Mouse (Mus musculus) midbrain, embryonic 15.5 days (tissue): ENCODE results near the gene Hnrnpd. TPM values are rescaled to one million over a fixed set of nuclear protein-coding genes. Genes with fewer than 3 reads are reported as not detected.

Experiments
- ATAC-seq: fragments of 200-750 bp; cut with Nextera tagmentation; replicated peaks from 2 replicates; pipeline ENCODE4 v1.8.0; 2017; ENCODE audit warnings: moderate TSS enrichment
- H3K27ac ChIP-seq: fragments of 300-500 bp; sonication (generic); 2 replicates; pipeline ENCODE4 v1.5.1; 2015; ENCODE audit warnings: mild to moderate bottlenecking, inconsistent platforms
- H3K27me3 ChIP-seq: fragments of 300-500 bp; sonication (generic); replicated peaks from 2 replicates; pipeline ENCODE4 v1.6.1; 2015; ENCODE audit warnings: inconsistent platforms
- H3K36me3 ChIP-seq: fragments of 300-500 bp; sonication (generic); replicated peaks from 2 replicates; pipeline ENCODE4 v1.6.1; 2015; ENCODE audit warnings: inconsistent platforms
- H3K4me1 ChIP-seq: fragments of 300-500 bp; sonication (generic); 2 replicates; pipeline ENCODE4 v1.6.1; 2015; ENCODE audit warnings: inconsistent platforms
- H3K4me2 ChIP-seq: fragments of 300-500 bp; sonication (generic); 2 replicates; pipeline ENCODE4 v1.6.1; 2015; ENCODE audit warnings: inconsistent platforms, mild to moderate bottlenecking, moderate library complexity
- H3K4me3 ChIP-seq: fragments of 300-500 bp; sonication (generic); 2 replicates; pipeline ENCODE4 v1.5.1; 2015; ENCODE audit warnings: mild to moderate bottlenecking, inconsistent platforms
- H3K9ac ChIP-seq: fragments of 300-500 bp; sonication (generic); 2 replicates; pipeline ENCODE4 v1.6.1; 2015; ENCODE audit warnings: mild to moderate bottlenecking, inconsistent platforms
- H3K9me3 ChIP-seq: fragments of 300-500 bp; sonication (generic); 2 replicates; pipeline ENCODE4 v1.6.1; 2016; ENCODE audit warnings: inconsistent platforms
- WGBS: fragments of 180-500 bp; shearing (Covaris S2); methylation state at CpG from one replicate; pipeline ENCODE4 v1.1.7; 2015; ENCODE audit warnings: mixed read lengths; 5-methylcytosine and 5-hydroxymethylcytosine counted together
- polyA plus RNA-seq: library from polyadenylated mRNA; unstranded; fragments of >200 nt; fragmentation: Nextera tagmentation; extraction: Ambion mirVana; gene quantifications from 2 replicates; pipeline ENCODE4 v1.2.1, GENCODE M21; 2015

Gene Hnrnpd
- polyA plus RNA-seq, 1 experiment from 2014 or later, result 156 TPM

GRCm38 (mm10) chr5:99994680-99995079 is 15.9 kb upstream of the Hnrnpd start:
- Histone ChIP-seq H3K27me3 (no peaks in the 10 kb centered on the region), H3K9me3 (no peaks in the 10 kb centered on the region), H3K4me3 (no peak overlapping the region), H3K4me2 (no peak overlapping the region), H3K4me1 (no peaks in the 10 kb centered on the region), H3K27ac (no peak overlapping the region), H3K9ac (no peak overlapping the region), H3K36me3 (no peaks in the 10 kb centered on the region)
- no peak for ATAC-seq
- 92% methylated on average over 3 of the region's 3 CpGs for WGBS

GRCm38 (mm10) chr5:99994166-99994565 is 15.4 kb upstream of the Hnrnpd start:
- 87% methylated on average over 3 of the region's 3 CpGs for WGBS
- no peaks in the 10 kb centered on the region for H3K36me3 ChIP-seq
- no peaks in the 10 kb centered on the region for H3K27me3 ChIP-seq
- H3K9ac ChIP-seq, result no peak overlapping the region
- H3K4me1 ChIP-seq, result no peaks in the 10 kb centered on the region
- no peak overlapping the region for H3K27ac ChIP-seq
- H3K9me3 ChIP-seq, result no peaks in the 10 kb centered on the region
- no peak overlapping the region for H3K4me2 ChIP-seq
- H3K4me3 ChIP-seq, result no peak overlapping the region
- ATAC-seq, result no peak

- H3K36me3 ChIP-seq, result no peaks in the 10 kb centered on the region
- no peaks in the 10 kb centered on the region for H3K27me3 ChIP-seq
- peaks cover 8% of the 10 kb centered on the region for H3K4me1 ChIP-seq
- no peak for ATAC-seq
- 93% methylated on average over 9 of the region's 9 CpGs for WGBS
- no peaks in the 10 kb centered on the region for H3K9me3 ChIP-seq
- no peak overlapping the region for H3K4me3 ChIP-seq
- H3K4me2 ChIP-seq, result no peak overlapping the region
- no peak overlapping the region for H3K27ac ChIP-seq
- H3K9ac ChIP-seq, result no peak overlapping the region
Measured at GRCm38 (mm10) chr5:99983452-99984061, 4.8 kb upstream of the Hnrnpd start.

- Histone ChIP-seq H3K4me1 (peaks cover 45% of the 10 kb centered on the region), H3K4me2 (peak overlapping the region; percentile 86), H3K4me3 (peak overlapping the region; percentile 94), H3K9ac (peak overlapping the region; percentile 98), H3K27ac (peak overlapping the region; percentile 99), H3K9me3 (no peaks in the 10 kb centered on the region), H3K27me3 (no peaks in the 10 kb centered on the region), H3K36me3 (no peaks in the 10 kb centered on the region)
- ATAC-seq, result peak; percentile 43
- WGBS, result under 1% methylated on average over 48 of the region's 50 CpGs
Measured at GRCm38 (mm10) chr5:99977516-99978301, 1.0 kb downstream of the Hnrnpd start.

GRCm38 (mm10) chr5:99976334-99976955 is 2.3 kb downstream of the Hnrnpd start:
- H3K9me3 ChIP-seq, result no peaks in the 10 kb centered on the region
- WGBS, result 7% methylated on average over 8 of the region's 8 CpGs
- H3K4me1 ChIP-seq, result peaks cover 46% of the 10 kb centered on the region
- no peaks in the 10 kb centered on the region for H3K27me3 ChIP-seq
- no peak overlapping the region for H3K27ac ChIP-seq
- H3K4me2 ChIP-seq, result peak overlapping the region; percentile 86
- peak overlapping the region; percentile 98 for H3K9ac ChIP-seq
- no peaks in the 10 kb centered on the region for H3K36me3 ChIP-seq
- ATAC-seq, result no peak
- peak overlapping the region; percentile 94 for H3K4me3 ChIP-seq

DNA sequence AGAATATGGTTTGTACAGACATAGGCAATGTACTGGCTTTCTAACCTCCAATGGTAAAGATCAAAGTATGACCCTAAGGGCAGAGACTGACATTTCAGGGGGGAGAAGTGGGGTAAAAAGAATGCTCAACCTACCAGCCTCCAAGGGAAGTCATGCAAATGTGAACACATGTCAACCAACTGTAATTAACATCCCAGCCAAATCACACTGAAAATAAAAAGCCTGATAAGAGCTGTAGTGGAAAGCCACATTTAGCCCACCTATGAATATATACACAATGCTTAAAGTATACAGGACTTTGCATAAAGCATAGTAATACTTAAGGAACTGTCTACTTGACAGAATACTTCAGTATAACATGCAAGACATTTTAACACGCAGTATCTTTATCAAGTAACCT is 3.0 kb downstream of the Hnrnpd start:
- peak overlapping the region; percentile 86 for H3K4me2 ChIP-seq
- H3K4me1 ChIP-seq, result peaks cover 46% of the 10 kb centered on the region
- no peaks in the 10 kb centered on the region for H3K36me3 ChIP-seq
- no peaks in the 10 kb centered on the region for H3K27me3 ChIP-seq
- 76% methylated on average over 1 of the region's 1 CpGs for WGBS
- no peak overlapping the region for H3K9ac ChIP-seq
- peak overlapping the region; percentile 20; the same call in 1 of the 2 replicates for H3K4me3 ChIP-seq
- no peak for ATAC-seq
- no peak overlapping the region for H3K27ac ChIP-seq
- H3K9me3 ChIP-seq, result no peaks in the 10 kb centered on the region

- no peak overlapping the region for H3K27ac ChIP-seq
- no peak overlapping the region for H3K4me3 ChIP-seq
- no peaks in the 10 kb centered on the region for H3K27me3 ChIP-seq
- no peak overlapping the region for H3K9ac ChIP-seq
- H3K4me1 ChIP-seq, result peaks cover 44% of the 10 kb centered on the region
- no peaks in the 10 kb centered on the region for H3K36me3 ChIP-seq
- 53% methylated on average over 4 of the region's 4 CpGs for WGBS
- peak overlapping the region; percentile 86 for H3K4me2 ChIP-seq
- ATAC-seq, result no peak
- H3K9me3 ChIP-seq, result no peaks in the 10 kb centered on the region
Measured at GRCm38 (mm10) chr5:99975061-99975460, 3.7 kb downstream of the Hnrnpd start.

DNA sequence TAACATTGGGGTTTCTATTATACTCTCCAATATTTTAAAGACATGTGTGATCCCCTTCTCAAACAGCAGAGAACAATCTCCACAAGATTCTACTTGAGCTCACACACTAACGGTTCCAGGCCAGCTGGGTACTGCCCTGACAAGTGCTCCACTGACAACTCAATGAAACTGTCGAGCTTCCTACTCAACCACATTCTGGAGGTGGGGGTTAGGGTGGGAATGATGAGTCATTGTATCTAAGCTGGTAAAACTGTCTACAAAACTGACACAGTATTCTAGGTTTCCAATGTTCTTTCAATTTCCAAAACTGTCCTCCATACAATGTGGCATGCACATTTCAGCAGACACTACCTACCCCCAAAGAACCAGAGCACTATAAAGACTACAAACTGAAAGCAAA is 4.8 kb downstream of the Hnrnpd start:
- Histone ChIP-seq H3K4me1 (peaks cover 38% of the 10 kb centered on the region), H3K4me3 (no peak overlapping the region), H3K27me3 (no peaks in the 10 kb centered on the region), H3K9me3 (no peaks in the 10 kb centered on the region), H3K27ac (no peak overlapping the region), H3K9ac (no peak overlapping the region), H3K4me2 (no peak overlapping the region), H3K36me3 (no peaks in the 10 kb centered on the region)
- no peak for ATAC-seq
- WGBS, result 18% methylated on average over 2 of the region's 2 CpGs

- no peak overlapping the region for H3K4me2 ChIP-seq
- H3K27me3 ChIP-seq, result no peaks in the 10 kb centered on the region
- no peaks in the 10 kb centered on the region for H3K9me3 ChIP-seq
- H3K4me3 ChIP-seq, result no peak overlapping the region
- WGBS, result 90% methylated on average over 2 of the region's 2 CpGs
- H3K27ac ChIP-seq, result no peak overlapping the region
- ATAC-seq, result no peak
- no peak overlapping the region for H3K9ac ChIP-seq
- peaks cover 27% of the 10 kb centered on the region for H3K36me3 ChIP-seq
- no peaks in the 10 kb centered on the region for H3K4me1 ChIP-seq
Measured at GRCm38 (mm10) chr5:99959960-99960359, 18.8 kb downstream of the Hnrnpd start.

- WGBS, result 87% methylated on average over 2 of the region's 2 CpGs
- Histone ChIP-seq H3K27ac (no peak overlapping the region), H3K4me1 (no peaks in the 10 kb centered on the region), H3K9me3 (no peaks in the 10 kb centered on the region), H3K27me3 (no peaks in the 10 kb centered on the region), H3K4me3 (no peak overlapping the region), H3K9ac (no peak overlapping the region), H3K4me2 (no peak overlapping the region), H3K36me3 (peaks cover 27% of the 10 kb centered on the region)
- no peak for ATAC-seq
Measured at GRCm38 (mm10) chr5:99959236-99959936, 19.4 kb downstream of the Hnrnpd start.

- H3K9ac ChIP-seq, result no peak overlapping the region
- no peaks in the 10 kb centered on the region for H3K27me3 ChIP-seq
- WGBS, result 84% methylated on average over 1 of the region's 1 CpGs
- no peaks in the 10 kb centered on the region for H3K4me1 ChIP-seq
- no peak overlapping the region for H3K27ac ChIP-seq
- H3K36me3 ChIP-seq, result peaks cover 22% of the 10 kb centered on the region
- no peak overlapping the region for H3K4me3 ChIP-seq
- H3K4me2 ChIP-seq, result no peak overlapping the region
- no peak for ATAC-seq
- H3K9me3 ChIP-seq, result no peaks in the 10 kb centered on the region
Measured at GRCm38 (mm10) chr5:99958666-99959065, 20.1 kb downstream of the Hnrnpd start.

GRCm38 (mm10) chr5:99953883-99954282 is 24.9 kb downstream of the Hnrnpd start:
- no peaks in the 10 kb centered on the region for H3K4me1 ChIP-seq
- no peak overlapping the region for H3K4me3 ChIP-seq
- peak; percentile 64; the same call in 1 of the 2 replicates for ATAC-seq
- no peak overlapping the region for H3K9ac ChIP-seq
- H3K4me2 ChIP-seq, result no peak overlapping the region
- WGBS, result 0% methylated on average over 1 of the region's 1 CpGs
- H3K27me3 ChIP-seq, result no peaks in the 10 kb centered on the region
- no peak overlapping the region for H3K27ac ChIP-seq
- H3K36me3 ChIP-seq, result 0 out of 2 replicates have a peak, but pooled peaks cover 4% of the 10 kb centered on the region
- H3K9me3 ChIP-seq, result no peaks in the 10 kb centered on the region
